Mouse (Mus musculus) cerebellum, postnatal 14 days (tissue): ENCODE data around the gene Igdcc4.

Experiments
- DNase-seq, 2 experiments: peaks; one replicate each; pipeline ENCODE4 v3.0.0; 2021; ENCODE audit warnings: mixed read lengths in 2 of 2

Gene Igdcc4

GRCm38 (mm10) chr9:65161188-65161587, 59.9 kb downstream of the Igdcc4 start:
- DNase-seq: no peak

GRCm38 (mm10) chr9:65161881-65162280, 60.6 kb downstream of the Igdcc4 start:
- no peak for DNase-seq

- peak; percentile 34 to 44 for DNase-seq
These were observed 61.7 kb downstream of the Igdcc4 start for GRCm38 (mm10) chr9:65162711-65163639.

GRCm38 (mm10) chr9:65164870-65165269, 63.6 kb downstream of the Igdcc4 start:
- no peak for DNase-seq

DNA sequence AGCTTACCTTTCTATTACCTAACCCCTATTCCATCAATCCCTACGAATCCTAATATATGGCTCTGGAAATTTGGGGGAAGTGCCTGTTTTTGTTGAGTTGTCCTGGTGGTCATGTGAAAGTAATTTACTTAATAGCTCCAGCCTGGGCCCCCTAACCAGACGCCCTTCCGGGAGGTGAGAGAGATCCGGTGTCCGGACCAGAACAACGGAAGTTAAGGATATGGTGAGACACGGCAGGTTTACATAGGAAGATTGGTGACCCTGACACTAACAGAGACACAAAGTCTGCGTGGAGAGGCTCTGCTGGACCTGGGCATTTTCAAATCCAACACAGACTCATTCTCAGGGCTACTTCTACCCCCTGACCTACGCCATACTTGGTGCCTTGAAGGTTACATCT, 65.1 kb downstream of the Igdcc4 start:
- DNase-seq: no peak

GRCm38 (mm10) chr9:65168534-65168933, 67.2 kb downstream of the Igdcc4 start:
- DNase-seq: no peak

- no peak for DNase-seq
These were observed 67.7 kb downstream of the Igdcc4 start for GRCm38 (mm10) chr9:65168952-65169351.

DNA sequence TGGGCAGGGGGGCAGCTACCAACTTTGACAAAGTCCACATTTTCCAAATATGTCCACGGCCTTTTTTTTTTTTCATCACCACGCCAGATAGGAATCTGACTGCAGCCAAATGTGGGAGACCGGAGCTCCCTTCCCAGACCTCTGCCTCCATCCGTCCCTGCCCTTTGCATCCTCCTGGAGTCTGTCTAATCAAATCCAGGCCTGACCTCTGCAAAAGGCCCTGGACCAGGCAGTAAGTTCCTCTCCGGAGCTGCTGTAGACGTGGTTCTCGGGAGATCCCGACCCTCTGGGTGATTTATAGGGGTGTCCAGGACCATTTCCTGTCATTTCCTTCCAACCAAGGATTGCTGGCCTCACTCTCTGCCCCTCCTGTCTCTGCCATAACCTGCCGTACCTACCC, 71.4 kb downstream of the Igdcc4 start:
- no peak for DNase-seq

- peak in 1 of 2 experiments; percentile 29 for DNase-seq
These were observed 74.1 kb downstream of the Igdcc4 start for GRCm38 (mm10) chr9:65175234-65175938.

DNA sequence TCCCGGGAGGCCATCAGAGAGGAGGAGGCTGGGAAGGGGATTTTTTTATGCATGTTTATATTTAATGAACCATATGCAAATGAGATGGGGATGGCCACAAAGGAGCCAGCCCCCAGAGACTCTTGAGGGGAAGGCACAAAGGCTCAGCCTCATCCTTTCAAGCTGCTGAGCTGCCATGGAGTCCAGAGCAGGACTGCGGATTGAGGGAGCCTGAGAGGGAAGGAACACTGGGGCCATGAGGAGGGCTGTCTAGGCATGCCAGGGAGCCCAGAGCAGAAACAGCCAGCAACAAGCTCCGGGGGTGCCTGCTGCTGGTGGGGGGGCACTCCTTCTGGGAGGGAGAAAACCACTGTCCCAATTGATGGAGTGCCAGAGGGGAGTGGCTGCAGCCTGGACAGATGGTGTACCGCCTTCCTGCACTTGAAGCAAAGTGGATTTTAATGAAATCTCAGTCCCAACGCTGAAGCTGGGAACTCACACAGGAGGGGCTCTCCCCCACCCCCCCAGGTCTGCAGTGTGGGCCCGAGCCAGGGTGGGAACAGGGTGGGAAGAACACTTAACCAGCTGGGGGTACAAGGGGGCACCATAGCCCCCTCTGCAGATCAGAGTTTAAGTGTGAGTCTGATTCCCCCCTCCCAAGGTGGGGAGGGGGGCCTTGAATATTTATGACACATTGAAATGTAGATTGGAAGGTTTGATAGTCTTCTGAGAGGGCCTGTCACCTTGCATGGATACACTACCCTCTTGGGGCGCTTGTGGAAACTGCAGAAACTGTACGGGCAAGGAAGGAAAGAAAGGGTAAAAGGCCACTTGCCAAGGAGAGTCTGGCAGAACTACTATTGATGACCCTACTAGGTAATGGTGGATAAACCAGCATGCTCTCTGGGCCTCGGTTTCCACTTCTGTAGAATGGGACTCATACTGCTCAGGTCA, 74.9 kb downstream of the Igdcc4 start:
- DNase-seq: peak in 1 of 2 experiments; percentile 47

- no peak for DNase-seq
These were observed 76.2 kb downstream of the Igdcc4 start for GRCm38 (mm10) chr9:65177497-65177896.

- no peak for DNase-seq
These were observed 76.6 kb downstream of the Igdcc4 start for GRCm38 (mm10) chr9:65177912-65178311.

DNA sequence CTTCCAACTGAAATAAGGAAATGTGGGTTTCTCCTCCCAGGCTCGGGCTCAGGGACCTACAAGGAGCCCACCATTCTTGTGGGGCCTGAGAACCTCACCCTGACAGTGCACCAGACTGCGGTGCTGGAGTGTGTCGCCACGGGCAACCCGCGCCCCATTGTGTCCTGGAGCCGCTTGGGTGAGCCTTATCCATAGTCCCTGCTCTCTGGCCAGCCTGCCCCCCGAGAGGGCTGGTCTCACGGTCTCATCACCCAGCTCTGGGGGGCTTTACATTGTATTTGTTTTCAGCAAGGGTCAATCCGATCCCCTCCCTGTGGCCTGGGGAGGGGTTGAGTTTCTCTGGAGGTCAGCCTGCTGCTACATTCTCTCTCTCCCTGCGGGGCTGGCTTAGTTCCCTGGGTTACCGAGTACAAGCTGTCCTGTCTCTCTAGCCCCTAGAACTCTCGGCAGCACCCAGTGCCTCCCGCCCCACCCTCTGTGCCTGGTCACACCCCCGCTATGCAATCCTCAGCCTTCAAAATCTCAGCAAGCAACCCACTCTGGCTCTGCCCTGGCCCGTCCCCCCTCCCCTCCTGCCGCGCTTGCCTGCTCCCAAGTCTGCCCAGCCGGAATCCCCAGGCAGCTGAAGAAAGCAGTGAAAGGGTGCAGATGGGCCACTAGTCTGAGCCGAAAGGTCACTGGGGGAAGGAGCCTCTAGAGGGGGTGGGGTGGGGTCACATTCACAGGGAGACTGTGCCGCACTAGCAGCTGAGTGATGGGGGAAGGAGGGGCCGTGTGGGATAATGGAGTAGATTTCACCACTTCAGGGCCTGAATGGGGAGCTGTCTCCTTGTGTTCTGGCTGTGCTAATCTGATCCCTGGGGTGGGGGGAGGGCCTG, 77.3 kb downstream of the Igdcc4 start:
- peak; percentile 41 to 55 for DNase-seq

DNA sequence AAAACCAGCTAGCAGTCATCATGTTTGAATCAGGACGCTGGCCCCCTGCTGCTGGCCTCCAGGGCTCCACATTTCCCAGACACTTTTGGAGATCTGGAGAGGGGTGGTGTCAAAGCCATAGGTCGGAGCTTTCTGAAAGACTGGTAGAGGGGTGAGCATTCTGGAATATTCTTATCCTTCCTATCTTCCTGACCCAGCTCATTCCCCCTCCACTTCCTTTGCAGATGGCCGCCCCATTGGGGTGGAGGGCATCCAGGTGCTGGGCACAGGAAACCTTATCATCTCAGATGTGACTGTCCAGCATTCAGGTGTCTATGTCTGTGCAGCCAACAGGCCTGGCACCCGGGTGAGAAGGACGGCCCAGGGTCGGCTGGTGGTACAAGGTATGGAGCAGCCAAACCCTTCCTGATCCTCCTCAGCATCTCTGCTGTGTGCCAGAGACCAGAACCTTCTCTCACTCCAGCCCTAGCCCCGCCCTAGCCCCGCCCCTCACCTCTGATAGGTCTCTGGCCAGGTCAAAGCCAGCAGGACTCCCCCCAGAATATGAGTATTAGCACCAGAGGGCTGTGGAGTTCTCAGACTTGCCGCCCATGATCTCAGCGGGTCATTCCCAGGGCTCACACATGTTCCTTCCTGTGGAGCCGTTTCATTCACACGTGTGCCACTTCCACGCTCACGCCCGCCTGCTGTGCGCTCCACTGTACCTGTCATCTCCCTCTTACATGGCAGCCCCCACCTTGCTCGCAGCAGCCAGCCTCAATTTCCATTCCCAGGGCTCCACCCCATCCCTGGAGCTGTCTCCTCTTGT, 78.7 kb downstream of the Igdcc4 start:
- no peak for DNase-seq
